Mouse (Mus musculus): ENCODE measurements around the gene Qsox2. TPM values are rescaled to one million over a fixed set of nuclear protein-coding genes. Genes with fewer than 3 reads are reported as not detected.

The Qsox2 gene
- polyA plus RNA-seq, 1 experiment from 2014 or later: 15.6 TPM

DNA sequence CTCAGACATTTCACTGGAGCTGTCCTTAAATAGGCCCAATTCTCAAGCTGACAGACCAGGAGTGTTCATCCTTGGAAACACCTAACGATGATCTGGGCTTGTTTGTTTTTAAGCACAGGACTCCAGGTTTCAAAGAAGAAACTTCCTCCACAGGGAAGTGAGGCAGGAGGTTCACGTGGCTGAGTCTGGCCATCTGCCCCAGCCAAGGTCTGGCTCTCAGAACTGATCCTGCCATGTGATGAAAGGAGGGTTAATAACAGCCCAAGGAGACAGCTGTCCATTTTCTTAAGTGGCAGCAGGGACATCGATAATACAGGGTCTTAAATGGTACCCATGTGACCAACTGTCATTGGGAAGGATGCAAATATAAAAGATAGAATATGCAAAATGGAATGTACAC is 27.8 kb downstream of the Qsox2 start:
- H3K4me3 ChIP-seq: no peak overlapping the region
- no peak overlapping the region for H3K4me2 ChIP-seq (replicated peaks)
- H3K9me3 ChIP-seq: no peaks in the 10 kb centered on the region
- peaks cover 18% of the 10 kb centered on the region for H3K36me3 ChIP-seq
- no peak for ATAC-seq (replicated peaks)
- H3K27me3 ChIP-seq: peaks cover 37% of the 10 kb centered on the region
- H3K9ac ChIP-seq (replicated peaks): no peak overlapping the region
- H3K27ac ChIP-seq (replicated peaks): no peak overlapping the region
- H3K4me1 ChIP-seq: peaks cover 20% of the 10 kb centered on the region
- WGBS: 71% methylated on average over 3 of the region's 3 CpGs

DNA sequence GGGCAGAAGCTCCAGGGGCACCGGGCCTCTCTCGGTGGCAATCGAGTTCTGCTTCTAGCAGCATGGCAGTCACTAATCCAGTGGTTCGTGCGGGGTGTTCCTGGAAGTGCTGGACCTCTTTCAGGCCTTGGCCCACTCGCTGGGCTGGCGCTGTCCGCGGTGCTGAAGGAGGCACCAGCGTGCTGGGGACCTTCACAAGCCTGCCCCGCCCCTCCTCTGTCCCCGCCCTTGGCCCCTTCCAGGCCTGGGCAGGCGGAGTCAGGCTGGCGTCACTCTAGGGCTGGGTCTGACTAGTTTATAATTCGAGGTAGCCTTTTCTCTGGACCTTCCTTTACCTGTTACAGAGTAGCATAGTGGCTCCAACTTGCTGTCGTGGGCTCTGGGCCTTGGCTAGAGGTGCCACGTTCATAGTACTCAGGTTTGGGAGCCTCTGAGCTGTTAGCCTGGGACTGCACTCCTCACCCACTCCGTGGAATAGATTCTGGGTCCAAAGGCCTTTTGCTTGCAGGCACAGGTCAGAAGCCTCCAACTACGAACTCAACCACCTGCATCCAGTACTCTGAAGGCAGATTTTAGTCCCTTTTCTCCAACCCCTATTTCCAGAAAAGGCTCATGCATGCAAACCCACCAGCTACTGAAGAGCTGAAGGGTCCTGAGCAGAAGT is 29.1 kb downstream of the Qsox2 start, which contains the start of gene Lhx3:
Gene Lhx3, minus strand, starts transcription at position 164 of the 664 bp plus-strand sequence.
- 4% methylated on average over 19 of the region's 19 CpGs for WGBS
- H3K27ac ChIP-seq (replicated peaks): no peak within 1 kb of the TSS
- H3K4me3 ChIP-seq: no peak within 1 kb of the TSS
- no peak within 1 kb of the TSS for H3K9ac ChIP-seq (replicated peaks)
- H3K4me2 ChIP-seq (replicated peaks): no peak within 1 kb of the TSS
- peaks cover 14% of the 10 kb centered on the region for H3K4me1 ChIP-seq
- H3K27me3 ChIP-seq: peaks cover 50% of the 10 kb centered on the region
- ATAC-seq (replicated peaks): no peak
- no peaks in the 10 kb centered on the region for H3K9me3 ChIP-seq
- H3K36me3 ChIP-seq: peaks cover 18% of the 10 kb centered on the region

GRCm38 (mm10) chr2:26207559-26207958 is 29.8 kb downstream of the Qsox2 start:
- Histone ChIP-seq H3K4me1 (peaks cover 21% of the 10 kb centered on the region), H3K36me3 (peaks cover 14% of the 10 kb centered on the region), H3K9ac (replicated peaks) (no peak overlapping the region), H3K4me2 (replicated peaks) (no peak overlapping the region), H3K27me3 (peaks cover 57% of the 10 kb centered on the region), H3K4me3 (no peak overlapping the region), H3K9me3 (no peaks in the 10 kb centered on the region), H3K27ac (replicated peaks) (no peak overlapping the region)
- ATAC-seq (replicated peaks): no peak
- WGBS: 5% methylated on average over 9 of the region's 9 CpGs

- Histone ChIP-seq H3K4me2 (replicated peaks) (no peak overlapping the region), H3K27ac (replicated peaks) (no peak overlapping the region), H3K9me3 (no peaks in the 10 kb centered on the region), H3K4me3 (no peak overlapping the region), H3K4me1 (peaks cover 28% of the 10 kb centered on the region), H3K36me3 (peaks cover 7% of the 10 kb centered on the region), H3K9ac (replicated peaks) (no peak overlapping the region), H3K27me3 (peaks cover 75% of the 10 kb centered on the region)
- WGBS: 9% methylated on average over 10 of the region's 10 CpGs
- no peak for ATAC-seq (replicated peaks)
Measured at GRCm38 (mm10) chr2:26205761-26206160, 31.6 kb downstream of the Qsox2 start.

- Histone ChIP-seq H3K27ac (replicated peaks) (no peak overlapping the region), H3K9me3 (no peaks in the 10 kb centered on the region), H3K4me1 (peaks cover 28% of the 10 kb centered on the region), H3K27me3 (peaks cover 81% of the 10 kb centered on the region), H3K4me3 (no peak overlapping the region), H3K36me3 (peaks cover under 1% of the 10 kb centered on the region), H3K4me2 (replicated peaks) (no peak overlapping the region), H3K9ac (replicated peaks) (no peak overlapping the region)
- no peak for ATAC-seq (replicated peaks)
- WGBS: 2% methylated on average over 16 of the region's 16 CpGs
Measured at GRCm38 (mm10) chr2:26205126-26205525, 32.2 kb downstream of the Qsox2 start.

DNA sequence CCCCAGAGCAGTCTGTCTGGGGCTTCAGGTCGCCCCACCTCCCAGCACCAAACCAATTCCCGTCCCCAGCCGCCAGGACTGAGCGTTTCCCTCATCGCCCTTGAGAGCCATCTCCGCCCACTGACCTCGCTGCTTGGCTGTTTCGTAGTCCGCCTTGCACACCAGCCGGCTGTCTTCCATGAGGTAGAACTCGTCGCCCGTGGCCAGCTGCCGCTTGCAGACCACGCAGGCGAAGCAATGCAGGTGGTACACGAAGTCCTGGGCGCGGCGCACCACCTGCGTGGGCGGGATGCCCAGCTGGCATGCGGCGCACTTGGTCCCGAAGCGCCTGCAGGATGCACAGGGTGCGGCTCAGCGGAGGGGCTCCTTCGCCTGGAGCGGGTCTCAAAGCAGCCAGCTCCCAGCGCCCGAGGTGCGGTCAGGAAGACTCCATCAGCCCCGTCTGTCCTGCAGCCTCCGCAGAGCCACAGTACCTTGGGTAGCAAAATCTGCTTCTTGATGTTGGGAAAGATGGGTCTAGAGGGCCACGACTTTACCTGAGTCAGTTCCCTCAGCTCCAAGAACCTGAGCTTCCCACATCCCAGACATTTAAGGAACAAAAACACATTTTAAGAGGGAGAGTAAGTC is 34.4 kb downstream of the Qsox2 start:
- Histone ChIP-seq H3K4me3 (peak overlapping the region; percentile 12), H3K27ac (replicated peaks) (no peak overlapping the region), H3K36me3 (no peaks in the 10 kb centered on the region), H3K9ac (replicated peaks) (no peak overlapping the region), H3K4me1 (peaks cover 28% of the 10 kb centered on the region), H3K27me3 (peaks cover 99% of the 10 kb centered on the region), H3K9me3 (no peaks in the 10 kb centered on the region), H3K4me2 (replicated peaks) (peak overlapping the region; percentile 20; the same call in 1 of the 2 replicates)
- WGBS: under 1% methylated on average over 36 of the region's 36 CpGs
- no peak for ATAC-seq (replicated peaks)

DNA sequence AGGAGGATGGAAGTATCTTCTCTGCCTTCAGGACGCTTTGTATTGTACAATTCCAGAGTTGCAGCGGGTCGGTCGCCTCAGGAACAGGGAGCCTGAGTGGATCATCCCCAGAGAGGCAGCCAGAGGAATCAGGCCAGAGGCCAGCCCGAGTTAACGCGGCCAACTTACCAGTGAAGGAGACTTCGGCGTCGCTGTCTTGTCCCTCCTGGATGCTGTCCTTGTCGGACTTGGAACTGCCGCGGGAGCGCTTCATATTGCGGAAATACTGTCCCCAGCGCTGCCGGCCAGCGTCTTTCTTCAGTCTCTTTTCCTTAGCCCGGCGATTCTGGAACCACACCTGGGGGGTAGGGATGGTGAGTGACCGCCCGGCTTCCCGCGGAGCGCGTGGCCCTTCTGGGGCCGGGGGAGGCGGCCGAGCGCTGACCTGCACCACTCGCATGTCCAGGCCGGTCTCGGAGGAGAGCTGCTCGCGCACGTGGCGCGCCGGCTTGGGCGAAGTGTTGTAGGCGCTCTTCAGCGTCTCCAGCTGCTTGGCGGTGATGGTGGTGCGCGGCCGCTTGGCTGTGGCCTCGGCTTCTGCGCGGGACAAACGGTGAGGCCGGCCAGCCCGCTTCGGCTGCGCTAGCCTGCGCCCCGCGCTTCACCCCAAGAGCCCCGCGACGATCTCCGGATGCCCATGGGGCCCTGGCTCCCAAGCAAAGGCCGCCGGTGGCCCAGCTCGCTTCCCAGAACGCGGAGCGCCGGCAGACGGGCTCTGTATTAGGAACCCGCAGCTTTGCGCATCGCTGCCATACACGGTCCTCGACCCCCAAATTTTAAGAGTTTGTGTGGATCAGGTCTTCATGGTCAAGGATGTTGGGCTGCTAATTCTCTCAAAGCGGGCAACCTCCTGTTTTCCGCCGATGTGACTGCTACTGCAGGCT is 35.1 kb downstream of the Qsox2 start:
- Histone ChIP-seq H3K27ac (replicated peaks) (no peak overlapping the region), H3K27me3 (peaks cover 99% of the 10 kb centered on the region), H3K4me1 (peaks cover 24% of the 10 kb centered on the region), H3K9ac (replicated peaks) (no peak overlapping the region), H3K9me3 (no peaks in the 10 kb centered on the region), H3K36me3 (no peaks in the 10 kb centered on the region), H3K4me2 (replicated peaks) (peak overlapping the region; percentile 20), H3K4me3 (peak overlapping the region; percentile 12)
- ATAC-seq (replicated peaks): no peak
- under 1% methylated on average over 77 of the region's 77 CpGs for WGBS

GRCm38 (mm10) chr2:26198488-26198887 is 38.8 kb downstream of the Qsox2 start:
- Histone ChIP-seq H3K9ac (replicated peaks) (no peak overlapping the region), H3K27ac (replicated peaks) (no peak overlapping the region), H3K4me3 (no peak overlapping the region), H3K4me2 (replicated peaks) (no peak overlapping the region), H3K27me3 (peaks cover 83% of the 10 kb centered on the region), H3K4me1 (peaks cover 14% of the 10 kb centered on the region), H3K9me3 (no peaks in the 10 kb centered on the region), H3K36me3 (no peaks in the 10 kb centered on the region)
- no peak for ATAC-seq (replicated peaks)
- WGBS: 4% methylated on average over 10 of the region's 10 CpGs

GRCm38 (mm10) chr2:26194552-26195339 is 42.6 kb downstream of the Qsox2 start:
- Histone ChIP-seq H3K9ac (replicated peaks) (no peak overlapping the region), H3K4me3 (no peak overlapping the region), H3K4me2 (replicated peaks) (no peak overlapping the region), H3K36me3 (no peaks in the 10 kb centered on the region), H3K27me3 (peaks cover 45% of the 10 kb centered on the region), H3K4me1 (no peaks in the 10 kb centered on the region), H3K9me3 (no peaks in the 10 kb centered on the region), H3K27ac (replicated peaks) (no peak overlapping the region)
- no peak for ATAC-seq (replicated peaks)
- WGBS: 12% methylated on average over 7 of the region's 7 CpGs

DNA sequence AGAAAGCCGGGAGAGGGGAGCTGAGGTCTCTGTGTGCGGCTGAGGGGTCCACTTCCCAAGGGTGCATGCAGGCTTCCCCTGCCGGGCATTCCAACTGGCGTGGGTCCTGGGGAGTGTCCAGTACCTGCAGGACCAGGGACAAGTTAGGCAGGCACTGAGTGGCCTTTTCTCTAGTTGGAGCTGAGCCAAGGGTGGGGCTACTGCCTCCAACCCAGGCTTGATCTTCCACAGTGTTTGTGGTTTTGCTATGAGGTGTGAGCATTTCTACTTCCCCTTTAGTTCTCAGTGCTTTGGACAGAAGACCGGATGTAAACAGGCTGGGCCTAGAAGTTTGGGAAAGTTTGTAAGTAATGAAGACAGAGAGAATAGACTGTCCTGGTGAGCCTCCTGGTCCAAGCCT is 48.8 kb downstream of the Qsox2 start:
- Histone ChIP-seq H3K4me3 (no peak overlapping the region), H3K9ac (replicated peaks) (no peak overlapping the region), H3K27ac (replicated peaks) (no peak overlapping the region), H3K27me3 (no peaks in the 10 kb centered on the region), H3K36me3 (no peaks in the 10 kb centered on the region), H3K4me1 (no peaks in the 10 kb centered on the region), H3K4me2 (replicated peaks) (no peak overlapping the region), H3K9me3 (no peaks in the 10 kb centered on the region)
- WGBS: 74% methylated on average over 5 of the region's 5 CpGs
- ATAC-seq (replicated peaks): no peak

DNA sequence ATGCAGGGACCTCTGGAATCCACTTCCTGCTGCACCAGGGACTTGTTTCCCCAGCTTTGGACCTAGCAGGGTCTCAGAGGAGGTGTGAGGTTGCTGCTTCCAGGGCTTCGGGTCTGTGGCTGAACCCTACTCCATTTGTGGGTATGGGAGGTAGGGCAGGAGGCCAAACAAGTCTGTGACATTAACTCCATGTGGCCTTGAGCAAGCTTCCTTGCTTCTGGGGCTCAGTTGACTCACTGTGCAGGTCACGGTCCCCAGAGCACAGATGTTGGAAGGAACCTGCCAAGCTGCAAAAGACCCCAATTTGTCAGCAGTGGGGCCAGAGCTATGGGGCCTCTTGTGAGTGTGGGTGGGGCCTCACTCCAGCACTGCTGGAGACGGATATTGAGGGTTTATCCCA is 53.0 kb downstream of the Qsox2 start:
- 62% methylated on average over 3 of the region's 3 CpGs for WGBS
- Histone ChIP-seq H3K4me3 (no peak overlapping the region), H3K4me2 (replicated peaks) (no peak overlapping the region), H3K36me3 (no peaks in the 10 kb centered on the region), H3K27ac (replicated peaks) (no peak overlapping the region), H3K9me3 (no peaks in the 10 kb centered on the region), H3K4me1 (no peaks in the 10 kb centered on the region), H3K9ac (replicated peaks) (no peak overlapping the region), H3K27me3 (no peaks in the 10 kb centered on the region)
- no peak for ATAC-seq (replicated peaks)

Data from forebrain, embryonic 15.5 days (tissue).